Mouse (Mus musculus): ENCODE results near the gene Thra. TPM values are rescaled to one million over a fixed set of nuclear protein-coding genes. Genes with fewer than 3 reads are reported as not detected.

Gene Thra
- total RNA-seq, 2 experiments from 2014 or later: 123 to 130 TPM

Other genes starting within 250 kb of the Thra start
- gene Ikzf3, start 194.6 kb upstream of the Thra start, total RNA-seq (2021): 1 to 10 TPM in 1 of 2 experiments, under 1 TPM in 1; 0.81 to 5.4 TPM
- gene Zpbp2, start 189.5 kb upstream of the Thra start, total RNA-seq (2021): not detected
- 10 to 100 TPM; 35.0 to 37.1 TPM for gene Ormdl3, start 153.3 kb upstream of the Thra start, total RNA-seq (2021)
- gene Lrrc3c, start 142.3 kb upstream of the Thra start, total RNA-seq (2021): not detected
- gene Gm12355, start 115.0 kb upstream of the Thra start, total RNA-seq (2021): 10 to 100 TPM in 1 of 2 experiments, 1 to 10 TPM in 1; 8.8 to 12.9 TPM
- gene Gsdma3, start 114.3 kb upstream of the Thra start, total RNA-seq (2021): 1 to 10 TPM; 4.4 to 4.5 TPM
- under 1 TPM; 0.22 to 0.50 TPM for gene Gsdma2, start 93.9 kb upstream of the Thra start, total RNA-seq (2021)
- not detected for gene Gsdma, start 76.3 kb upstream of the Thra start, total RNA-seq (2021)
- 100 to 1,000 TPM; 110 TPM for gene Psmd3, start 58.1 kb upstream of the Thra start, total RNA-seq (2021)
- gene Csf3, start 39.4 kb upstream of the Thra start, total RNA-seq (2021): not detected
- gene Med24, start 11.2 kb upstream of the Thra start, total RNA-seq (2021): 10 to 100 TPM; 49.5 to 49.8 TPM
- gene Nr1d1, start 34.7 kb downstream of the Thra start, total RNA-seq (2021): 10 to 100 TPM; 20.7 to 31.5 TPM
- gene Msl1, start 54.9 kb downstream of the Thra start, total RNA-seq (2021): 10 to 100 TPM; 71.2 to 71.8 TPM
- gene Casc3, start 64.3 kb downstream of the Thra start, total RNA-seq (2021): 10 to 100 TPM; 23.6 to 25.0 TPM
- 1 to 10 TPM in 1 of 2 experiments, under 1 TPM in 1; 0.61 to 1.0 TPM for gene Rapgefl1, start 96.1 kb downstream of the Thra start, total RNA-seq (2021)
- gene Wipf2, start 123.0 kb downstream of the Thra start, total RNA-seq (2021): 10 to 100 TPM in 1 of 2 experiments, 1 to 10 TPM in 1; 8.2 to 10.6 TPM
- 1 to 10 TPM in 1 of 2 experiments, under 1 TPM in 1; 0.72 to 2.2 TPM for gene Cdc6, start 167.2 kb downstream of the Thra start, total RNA-seq (2021)
- gene Rara, start 187.2 kb downstream of the Thra start, total RNA-seq (2021): 10 to 100 TPM; 17.9 to 21.6 TPM
- gene Gjd3, start 242.4 kb downstream of the Thra start, total RNA-seq (2021): 1 to 10 TPM; 1.5 to 2.0 TPM